Mouse (Mus musculus): ENCODE data around the gene Ube2g1. TPM values are rescaled to one million over a fixed set of nuclear protein-coding genes. Genes with fewer than 3 reads are reported as not detected.

Gene Ube2g1
- 64.8 TPM for polyA plus RNA-seq (2017; shearing (Covaris generic))

GRCm38 (mm10) chr11:72606694-72607407 is at the start of gene Ube2g1:
TSS of gene Ube2g1 (plus strand) at chr11:72607283.

GRCm38 (mm10) chr11:72689551-72690510 is 82.7 kb downstream of the Ube2g1 start, which contains the start of gene Ankfy1:
TSS of gene Ankfy1 (plus strand) at chr11:72690006.

Other genes with a start within 250 kb of the Ube2g1 start
- gene Tekt1, start 244.8 kb upstream of the Ube2g1 start, polyA plus RNA-seq (2017; shearing (Covaris generic)): not detected
- not detected for gene Smtnl2, start 195.6 kb upstream of the Ube2g1 start, polyA plus RNA-seq (2017; shearing (Covaris generic))
- not detected for gene Ggt6, start 171.8 kb upstream of the Ube2g1 start, polyA plus RNA-seq (2017; shearing (Covaris generic))
- 101 TPM for gene Mybbp1a, start 165.9 kb upstream of the Ube2g1 start, polyA plus RNA-seq (2017; shearing (Covaris generic))
- gene Spns2, start 117.4 kb upstream of the Ube2g1 start, polyA plus RNA-seq (2017; shearing (Covaris generic)): not detected
- 0.21 TPM for gene Spns3, start 56.8 kb upstream of the Ube2g1 start, polyA plus RNA-seq (2017; shearing (Covaris generic))
- 45.5 TPM for gene Ankfy1, start 82.7 kb downstream of the Ube2g1 start, polyA plus RNA-seq (2017; shearing (Covaris generic))
- 4.6 TPM for gene Cyb5d2, start 188.9 kb downstream of the Ube2g1 start, polyA plus RNA-seq (2017; shearing (Covaris generic))
- 31.4 TPM for gene Zzef1, start 188.9 kb downstream of the Ube2g1 start, polyA plus RNA-seq (2017; shearing (Covaris generic))

Measured in effector memory CD4-positive, alpha-beta T cell, adult 5 months (primary cell).